In the genomic region with DNA sequence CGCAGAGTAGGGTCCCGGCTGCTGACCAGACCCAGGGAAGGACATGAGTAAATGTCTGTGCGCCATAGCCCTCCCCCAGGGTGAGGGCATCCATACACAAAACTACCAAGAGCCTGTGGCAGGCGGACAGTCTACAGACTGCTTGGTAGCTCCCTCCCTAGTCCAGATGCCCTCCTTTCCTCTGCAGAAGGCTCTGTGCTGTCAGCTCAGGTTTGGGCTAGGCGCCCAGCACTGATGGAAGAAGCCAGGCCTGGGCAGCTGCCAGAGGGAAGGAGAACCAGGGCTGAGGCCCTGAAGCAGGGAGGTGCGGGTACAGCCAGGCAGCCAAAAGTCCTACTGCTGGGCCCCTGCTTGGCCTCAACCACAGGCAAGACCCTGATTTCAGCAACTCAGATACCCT, we compare ENCODE assay signal across 8 mouse cellular contexts. TPM values are rescaled to one million over a fixed set of nuclear protein-coding genes. Genes with fewer than 3 reads are reported as not detected.
DNase-seq lines count a peak whose midpoint lies in the region; ATAC-seq lines count a peak whose summit lies in the region.

No protein-coding gene starts in this region.

- no peak overlapping the region for H3K4me2 ChIP-seq in embryonic facial prominence, embryonic 15.5 days (replicated peaks)

- H3K27ac ChIP-seq in embryonic facial prominence, embryonic 15.5 days (replicated peaks), result no peak overlapping the region

- no peaks in the 10 kb centered on the region for H3K27me3 ChIP-seq in embryonic facial prominence, embryonic 15.5 days

- ATAC-seq in embryonic facial prominence, embryonic 15.5 days (ENCODE audit: insufficient number of reproducible peaks, low FRiP score, low TSS enrichment, low read depth), result peak; percentile 58; the same call in 1 of the 2 replicates

- no peak overlapping the region for H3K9ac ChIP-seq in embryonic facial prominence, embryonic 15.5 days

- peaks cover 10% of the 10 kb centered on the region; the same call in 1 of the 2 replicates for H3K4me1 ChIP-seq in embryonic facial prominence, embryonic 15.5 days

- intact Hi-C loops in heart, postnatal 25 days (cut with DNase I), result no loop called here

- H3K36me3 ChIP-seq in embryonic facial prominence, embryonic 15.5 days, result no peaks in the 10 kb centered on the region

- 80% methylated on average over 6 of the region's 6 CpGs for WGBS in embryonic facial prominence, embryonic 15.5 days

- no peak overlapping the region for H3K4me3 ChIP-seq in embryonic facial prominence, embryonic 15.5 days (replicated peaks)

- DNase-seq in layer of hippocampus, adult 11-12 months (ENCODE audit: low spot score), result peak; percentile 78
- DNase-seq in layer of hippocampus, adult 9-10 months (ENCODE audit: low spot score), result no peak
- peak; percentile 85 for DNase-seq in adrenal gland, postnatal 14 days
- peak; percentile 43 for DNase-seq in heart, postnatal 25 days (ENCODE audit: low spot score)
- peak; percentile 76 to 86 for DNase-seq in right cerebral cortex, adult 2 months (ENCODE audit: low spot score in 2 of 2)
- no peak for DNase-seq in kidney, adult 9 months
- no peak for DNase-seq in thymus, postnatal 0 days (ENCODE audit: low spot score)

- H3K9me3 ChIP-seq in embryonic facial prominence, embryonic 15.5 days (replicated peaks), result no peaks in the 10 kb centered on the region

RNA-seq across cellular contexts. Expression of a gene that starts 35.5 kb away (rescaled TPM):
- total RNA-seq in adrenal gland, postnatal 14 days (2021), result 14.8 and 16.8 TPM in 2 replicates
- 3.5 and 4.6 TPM in 2 replicates for polyA plus RNA-seq in embryonic facial prominence, embryonic 15.5 days (2015; fragmentation: Nextera tagmentation; extraction: Ambion mirVana)
- total RNA-seq in heart, postnatal 25 days (2021), result 1 to 10 TPM; 6.2 to 6.5 TPM
- polyA plus RNA-seq in thymus, postnatal 0 days (2015; fragmentation: Nextera tagmentation; extraction: Ambion mirVana), result 2.0 and 2.3 TPM in 2 replicates

Comparison
In these comparisons a context has a peak if more than half of its experiments do, and no peak if none do; other contexts are left out.
1. DNase-seq: peak in layer of hippocampus, adult 11-12 months (single experiment), adrenal gland, postnatal 14 days (single experiment), heart, postnatal 25 days (single experiment) and right cerebral cortex, adult 2 months (2 of 2); none in layer of hippocampus, adult 9-10 months (single experiment), kidney, adult 9 months (single experiment) and thymus, postnatal 0 days (single experiment).